Mouse (Mus musculus): Measurements from ENCODE around the gene Sema3e. TPM values are rescaled to one million over a fixed set of nuclear protein-coding genes. Genes with fewer than 3 reads are reported as not detected.
A peak's percentile ranks its signal among the peaks of the same experiment; 100 is the strongest.

The Sema3e gene
- total RNA-seq (2021) (under 1 TPM; 0.18 to 0.23 TPM), polyA plus RNA-seq (2012; rRNA removed) (0.18 and 0.29 TPM in 2 replicates)
- long read RNA-seq, result 0 reads

- H3K4me3 ChIP-seq, result no peak within 1 kb of the TSS
- H3K27ac ChIP-seq, result no peak within 1 kb of the TSS
- H3K9ac ChIP-seq (ENCODE audit: low read depth, low read length), result no peak within 1 kb of the TSS
- no peaks in the 10 kb centered on the region; the same call in 1 of the 2 replicates for H3K27me3 ChIP-seq (ENCODE audit: control insufficient read depth, insufficient read depth, low read length)
- TF ChIP-seq CTCF (IDR thresholded peaks at IDR 0.05), result no peak
- TF ChIP-seq EP300 (IDR thresholded peaks at IDR 0.05; ENCODE audit: insufficient read depth, low read depth, low read length), result no peak
- no peak for TF ChIP-seq POLR2A (IDR thresholded peaks at IDR 0.05; ENCODE audit: insufficient read depth, low read depth, low read length)
- 3% methylated on average over 47 of the region's 47 CpGs for WGBS
- H3K4me1 ChIP-seq (ENCODE audit: control insufficient read depth, insufficient read depth, low read length), result no peaks in the 10 kb centered on the region
- no peaks in the 10 kb centered on the region for H3K36me3 ChIP-seq (ENCODE audit: control insufficient read depth, insufficient read depth, low read length)
- intact Hi-C loops (cut with DNase I), result no loop called here
- H3K79me2 ChIP-seq (replicated peaks; ENCODE audit: control insufficient read depth, insufficient read depth, low read length), result no peaks in the 10 kb centered on the region
- DNase-seq, result peak in 1 of 2 experiments; percentile 13
These were observed at the start of gene Sema3e for GRCm38 (mm10) chr5:14025205-14026124. Gene Sema3e (plus strand): TSS chr5:14025276.

GRCm38 (mm10) chr5:13977576-13977975, 47.5 kb upstream of the Sema3e start:
- intact Hi-C loops (cut with DNase I), result no loop called here
- TF ChIP-seq EP300 (IDR thresholded peaks at IDR 0.05; ENCODE audit: insufficient read depth, low read depth, low read length) (no peak), POLR2A (IDR thresholded peaks at IDR 0.05; ENCODE audit: insufficient read depth, low read depth, low read length) (no peak), CTCF (IDR thresholded peaks at IDR 0.05) (no peak)
- DNase-seq, result no peak
- Histone ChIP-seq H3K36me3 (ENCODE audit: control insufficient read depth, insufficient read depth, low read length) (no peaks in the 10 kb centered on the region), H3K27me3 (ENCODE audit: control insufficient read depth, insufficient read depth, low read length) (no peaks in the 10 kb centered on the region), H3K4me3 (no peak overlapping the region), H3K4me1 (ENCODE audit: control insufficient read depth, insufficient read depth, low read length) (no peaks in the 10 kb centered on the region), H3K79me2 (replicated peaks; ENCODE audit: control insufficient read depth, insufficient read depth, low read length) (no peaks in the 10 kb centered on the region), H3K27ac (no peak overlapping the region), H3K9ac (ENCODE audit: low read depth, low read length) (no peak overlapping the region)
- WGBS, result 68% methylated on average over 3 of the region's 3 CpGs

GRCm38 (mm10) chr5:13979156-13979555, 45.9 kb upstream of the Sema3e start:
- no peak for TF ChIP-seq EP300 (IDR thresholded peaks at IDR 0.05; ENCODE audit: insufficient read depth, low read depth, low read length)
- no peak for TF ChIP-seq POLR2A (IDR thresholded peaks at IDR 0.05; ENCODE audit: insufficient read depth, low read depth, low read length)
- no peak for TF ChIP-seq CTCF (IDR thresholded peaks at IDR 0.05)
- no peaks in the 10 kb centered on the region for H3K79me2 ChIP-seq (replicated peaks; ENCODE audit: control insufficient read depth, insufficient read depth, low read length)
- WGBS, result 70% methylated on average over 4 of the region's 4 CpGs
- H3K27me3 ChIP-seq (ENCODE audit: control insufficient read depth, insufficient read depth, low read length), result no peaks in the 10 kb centered on the region
- no peak overlapping the region for H3K27ac ChIP-seq
- intact Hi-C loops (cut with DNase I), result no loop called here
- H3K9ac ChIP-seq (ENCODE audit: low read depth, low read length), result no peak overlapping the region
- no peaks in the 10 kb centered on the region for H3K36me3 ChIP-seq (ENCODE audit: control insufficient read depth, insufficient read depth, low read length)
- DNase-seq, result no peak
- H3K4me1 ChIP-seq (ENCODE audit: control insufficient read depth, insufficient read depth, low read length), result no peaks in the 10 kb centered on the region
- no peak overlapping the region for H3K4me3 ChIP-seq

- 56% methylated on average over 7 of the region's 7 CpGs for WGBS
- H3K36me3 ChIP-seq (ENCODE audit: control insufficient read depth, insufficient read depth, low read length), result no peaks in the 10 kb centered on the region
- no peak overlapping the region for H3K4me3 ChIP-seq
- no peaks in the 10 kb centered on the region for H3K27me3 ChIP-seq (ENCODE audit: control insufficient read depth, insufficient read depth, low read length)
- no peak overlapping the region for H3K27ac ChIP-seq
- H3K9ac ChIP-seq (ENCODE audit: low read depth, low read length), result no peak overlapping the region
- TF ChIP-seq CTCF (IDR thresholded peaks at IDR 0.05), result no peak
- no peak for TF ChIP-seq EP300 (IDR thresholded peaks at IDR 0.05; ENCODE audit: insufficient read depth, low read depth, low read length)
- TF ChIP-seq POLR2A (IDR thresholded peaks at IDR 0.05; ENCODE audit: insufficient read depth, low read depth, low read length), result no peak
- DNase-seq, result peak in 1 of 2 experiments; percentile 2
- H3K4me1 ChIP-seq (ENCODE audit: control insufficient read depth, insufficient read depth, low read length), result no peaks in the 10 kb centered on the region
- no peaks in the 10 kb centered on the region for H3K79me2 ChIP-seq (replicated peaks; ENCODE audit: control insufficient read depth, insufficient read depth, low read length)
- intact Hi-C loops (cut with DNase I), result no loop called here
These were observed 42.5 kb upstream of the Sema3e start for GRCm38 (mm10) chr5:13982417-13983054.

- Histone ChIP-seq H3K4me3 (no peak overlapping the region), H3K27me3 (ENCODE audit: control insufficient read depth, insufficient read depth, low read length) (no peaks in the 10 kb centered on the region), H3K27ac (no peak overlapping the region), H3K9ac (ENCODE audit: low read depth, low read length) (no peak overlapping the region), H3K4me1 (ENCODE audit: control insufficient read depth, insufficient read depth, low read length) (no peaks in the 10 kb centered on the region), H3K79me2 (replicated peaks; ENCODE audit: control insufficient read depth, insufficient read depth, low read length) (no peaks in the 10 kb centered on the region), H3K36me3 (ENCODE audit: control insufficient read depth, insufficient read depth, low read length) (no peaks in the 10 kb centered on the region)
- WGBS, result 55% methylated on average over 4 of the region's 4 CpGs
- intact Hi-C loops (cut with DNase I), result no loop called here
- TF ChIP-seq CTCF (IDR thresholded peaks at IDR 0.05) (no peak), EP300 (IDR thresholded peaks at IDR 0.05; ENCODE audit: insufficient read depth, low read depth, low read length) (no peak), POLR2A (IDR thresholded peaks at IDR 0.05; ENCODE audit: insufficient read depth, low read depth, low read length) (no peak)
- no peak for DNase-seq
These were observed 41.5 kb upstream of the Sema3e start for GRCm38 (mm10) chr5:13983608-13984007.

GRCm38 (mm10) chr5:13985669-13986068, 39.4 kb upstream of the Sema3e start:
- intact Hi-C loops (cut with DNase I), result no loop called here
- H3K79me2 ChIP-seq (replicated peaks; ENCODE audit: control insufficient read depth, insufficient read depth, low read length), result no peaks in the 10 kb centered on the region
- TF ChIP-seq POLR2A (IDR thresholded peaks at IDR 0.05; ENCODE audit: insufficient read depth, low read depth, low read length), result no peak
- no peak for TF ChIP-seq CTCF (IDR thresholded peaks at IDR 0.05)
- no peak for TF ChIP-seq EP300 (IDR thresholded peaks at IDR 0.05; ENCODE audit: insufficient read depth, low read depth, low read length)
- H3K27ac ChIP-seq, result no peak overlapping the region
- H3K9ac ChIP-seq (ENCODE audit: low read depth, low read length), result no peak overlapping the region
- no peaks in the 10 kb centered on the region for H3K4me1 ChIP-seq (ENCODE audit: control insufficient read depth, insufficient read depth, low read length)
- no peak for DNase-seq
- no peaks in the 10 kb centered on the region for H3K36me3 ChIP-seq (ENCODE audit: control insufficient read depth, insufficient read depth, low read length)
- H3K27me3 ChIP-seq (ENCODE audit: control insufficient read depth, insufficient read depth, low read length), result no peaks in the 10 kb centered on the region
- 67% methylated on average over 3 of the region's 3 CpGs for WGBS
- no peak overlapping the region for H3K4me3 ChIP-seq
